Mouse (Mus musculus): ENCODE measurements around the gene Mgat4a.

DNA sequence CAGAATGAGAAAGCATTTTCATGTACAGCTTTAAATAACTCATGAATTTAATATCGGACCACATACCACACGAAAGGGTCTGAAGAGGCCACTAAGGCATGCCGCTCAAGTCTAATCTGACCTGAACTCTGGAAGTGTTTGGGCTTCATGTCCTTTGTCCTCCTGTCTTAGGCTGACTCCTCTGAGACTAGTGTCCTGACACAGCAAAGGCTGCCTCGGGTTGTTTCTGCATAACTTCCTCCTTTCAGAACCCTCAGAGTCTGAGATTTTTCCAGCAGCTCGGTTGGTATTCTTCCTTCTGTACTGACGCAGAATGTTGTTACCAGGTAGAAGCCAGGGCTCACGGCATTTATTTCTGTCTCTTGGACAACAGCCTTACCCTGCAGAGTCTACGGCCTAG lies 66.8 kb downstream of the Mgat4a start:
- TF ChIP-seq POLR2A (IDR thresholded peaks at IDR 0.05; ENCODE audit: borderline replicate concordance, low read depth, low read length) (no peak), CTCF (IDR thresholded peaks at IDR 0.05; ENCODE audit: low read depth, low read length) (no peak)

Data from bone marrow macrophage, adult 2 months (primary cell).